Mouse (Mus musculus): Measurements from ENCODE around the gene Rab25. TPM values are rescaled to one million over a fixed set of nuclear protein-coding genes. Genes with fewer than 3 reads are reported as not detected.

The Rab25 gene
- total RNA-seq, 2 experiments from 2014 or later, result not detected

- no peak for DNase-seq (ENCODE audit: low spot score in 2 of 2)
- intact Hi-C loops (cut with DNase I), result loop anchor here (5.0 kb wide), 1 partner anchor 122 kb away; no protein-coding TSS in a partner anchor
Observed at GRCm38 (mm10) chr3:88529204-88530000, 18.7 kb downstream of the Rab25 start.

GRCm38 (mm10) chr3:88528646-88529045, 19.5 kb downstream of the Rab25 start:
- intact Hi-C loops (cut with DNase I), result loop anchor here (5.0 kb wide), 1 partner anchor 121 kb away; no protein-coding TSS in a partner anchor
- DNase-seq (ENCODE audit: low spot score in 2 of 2), result no peak

GRCm38 (mm10) chr3:88527565-88527964, 20.5 kb downstream of the Rab25 start:
- intact Hi-C loops (cut with DNase I), result loop anchor here (5.0 kb wide), 1 partner anchor 120 kb away; no protein-coding TSS in a partner anchor

GRCm38 (mm10) chr3:88526157-88527131, 21.7 kb downstream of the Rab25 start:
- intact Hi-C loops (cut with DNase I), result loop anchor here (5.0 kb wide), 1 partner anchor 119 kb away; no protein-coding TSS in a partner anchor
- peak; percentile 82 to 84 for DNase-seq (ENCODE audit: low spot score in 2 of 2)

More at GRCm38 (mm10) chr3:88527565-88527964, 20.5 kb downstream of the Rab25 start:
- no peak for DNase-seq (ENCODE audit: low spot score in 2 of 2)

GRCm38 (mm10) chr3:88525021-88525420, 23.1 kb downstream of the Rab25 start:
- intact Hi-C loops (cut with DNase I), result loop anchor here (5.0 kb wide), 1 partner anchor 118 kb away; no protein-coding TSS in a partner anchor
- DNase-seq (ENCODE audit: low spot score in 2 of 2), result no peak

- DNase-seq (ENCODE audit: low spot score in 2 of 2), result no peak
- intact Hi-C loops (cut with DNase I), result loop anchor here (2.0 kb wide), 1 partner anchor 38 kb away; no protein-coding TSS in a partner anchor
Observed at GRCm38 (mm10) chr3:88523027-88523426, 25.1 kb downstream of the Rab25 start.

GRCm38 (mm10) chr3:88521803-88522331, 26.2 kb downstream of the Rab25 start:
- DNase-seq (ENCODE audit: low spot score in 2 of 2), result peak; percentile 67 to 74

GRCm38 (mm10) chr3:88521156-88521555, 26.9 kb downstream of the Rab25 start:
- intact Hi-C loops (cut with DNase I), result no loop called here
- no peak for DNase-seq (ENCODE audit: low spot score in 2 of 2)

More at GRCm38 (mm10) chr3:88521803-88522331, 26.2 kb downstream of the Rab25 start:
- intact Hi-C loops (cut with DNase I), result loop anchor here (2.0 kb wide), 1 partner anchor 37 kb away; no protein-coding TSS in a partner anchor

- intact Hi-C loops (cut with DNase I), result no loop called here
- no peak for DNase-seq (ENCODE audit: low spot score in 2 of 2)
Observed at GRCm38 (mm10) chr3:88520078-88520477, 28.0 kb downstream of the Rab25 start.

GRCm38 (mm10) chr3:88518411-88518810, 29.7 kb downstream of the Rab25 start:
- no peak for DNase-seq (ENCODE audit: low spot score in 2 of 2)
- intact Hi-C loops (cut with DNase I), result no loop called here

- DNase-seq (ENCODE audit: low spot score in 2 of 2), result no peak
- intact Hi-C loops (cut with DNase I), result no loop called here
Observed at GRCm38 (mm10) chr3:88516407-88516806, 31.7 kb downstream of the Rab25 start.

- intact Hi-C loops (cut with DNase I), result no loop called here
- DNase-seq (ENCODE audit: low spot score in 2 of 2), result no peak
Observed at GRCm38 (mm10) chr3:88515095-88515386, 33.1 kb downstream of the Rab25 start.

GRCm38 (mm10) chr3:88514231-88515094, 33.6 kb downstream of the Rab25 start:
- intact Hi-C loops (cut with DNase I), result no loop called here
- DNase-seq (ENCODE audit: low spot score in 2 of 2), result no peak

- no peak for DNase-seq (ENCODE audit: low spot score in 2 of 2)
- intact Hi-C loops (cut with DNase I), result no loop called here
Observed at GRCm38 (mm10) chr3:88513546-88514115, 34.5 kb downstream of the Rab25 start.

- intact Hi-C loops (cut with DNase I), result no loop called here
- DNase-seq (ENCODE audit: low spot score in 2 of 2), result no peak
Observed at GRCm38 (mm10) chr3:88512896-88513545, 35.1 kb downstream of the Rab25 start.

GRCm38 (mm10) chr3:88512141-88512895, 35.8 kb downstream of the Rab25 start:
- intact Hi-C loops (cut with DNase I), result no loop called here
- DNase-seq (ENCODE audit: low spot score in 2 of 2), result no peak

GRCm38 (mm10) chr3:88511559-88511958, 36.5 kb downstream of the Rab25 start:
- intact Hi-C loops (cut with DNase I), result no loop called here
- DNase-seq (ENCODE audit: low spot score in 2 of 2), result no peak

Measured in left cerebral cortex, postnatal 14 days (tissue).